Mouse (Mus musculus): Measurements from ENCODE around the gene Rps19bp1.
A peak's percentile ranks its signal among the peaks of the same experiment; 100 is the strongest.

Rps19bp1 gene

GRCm38 (mm10) chr15:80256656-80257601 is 7.2 kb downstream of the Rps19bp1 start:
- no peak for DNase-seq (ENCODE audit: low spot score in 2 of 2)

GRCm38 (mm10) chr15:80256242-80256641 is 7.9 kb downstream of the Rps19bp1 start:
- no peak for DNase-seq (ENCODE audit: low spot score in 2 of 2)

GRCm38 (mm10) chr15:80255646-80256121 is 8.4 kb downstream of the Rps19bp1 start:
- DNase-seq (ENCODE audit: low spot score in 2 of 2): peak; percentile 43 to 48

GRCm38 (mm10) chr15:80254847-80255645 is 9.1 kb downstream of the Rps19bp1 start, which contains the start of gene Atf4:
Atf4 (plus strand) TSS chr15:80255184.
- DNase-seq (ENCODE audit: low spot score in 2 of 2): peak; percentile 98 to 99

GRCm38 (mm10) chr15:80254207-80254606 is 9.9 kb downstream of the Rps19bp1 start:
- no peak for DNase-seq (ENCODE audit: low spot score in 2 of 2)

GRCm38 (mm10) chr15:80253530-80253929 is 10.6 kb downstream of the Rps19bp1 start:
- DNase-seq (ENCODE audit: low spot score in 2 of 2): no peak

GRCm38 (mm10) chr15:80250586-80250985 is 13.5 kb downstream of the Rps19bp1 start:
- no peak for DNase-seq (ENCODE audit: low spot score in 2 of 2)

- no peak for DNase-seq (ENCODE audit: low spot score in 2 of 2)
Observed at GRCm38 (mm10) chr15:80249672-80250071, 14.4 kb downstream of the Rps19bp1 start.

- DNase-seq (ENCODE audit: low spot score in 2 of 2): no peak
Observed at GRCm38 (mm10) chr15:80248596-80248995, 15.5 kb downstream of the Rps19bp1 start.

- DNase-seq (ENCODE audit: low spot score in 2 of 2): no peak
Observed at GRCm38 (mm10) chr15:80248135-80248534, 16.0 kb downstream of the Rps19bp1 start.

GRCm38 (mm10) chr15:80235535-80235934 is 28.6 kb downstream of the Rps19bp1 start, which contains the start of gene AC140267.1:
AC140267.1 (plus strand) TSS chr15:80235835.
- no peak for DNase-seq (ENCODE audit: low spot score in 2 of 2)

- peak; percentile 93 to 95 for DNase-seq (ENCODE audit: low spot score in 2 of 2)
Observed at GRCm38 (mm10) chr15:80233733-80234509, 30.2 kb downstream of the Rps19bp1 start, which contains the start of gene Mief1. Mief1 (plus strand) TSS chr15:80234018.

- DNase-seq (ENCODE audit: low spot score in 2 of 2): no peak
Observed at GRCm38 (mm10) chr15:80233053-80233452, 31.1 kb downstream of the Rps19bp1 start.

- DNase-seq (ENCODE audit: low spot score in 2 of 2): no peak
Observed at GRCm38 (mm10) chr15:80232331-80232730, 31.8 kb downstream of the Rps19bp1 start.

- DNase-seq (ENCODE audit: low spot score in 2 of 2): no peak
Observed at GRCm38 (mm10) chr15:80228071-80228800, 35.9 kb downstream of the Rps19bp1 start.

GRCm38 (mm10) chr15:80225796-80226195 is 38.3 kb downstream of the Rps19bp1 start:
- no peak for DNase-seq (ENCODE audit: low spot score in 2 of 2)

- peak in 1 of 2 experiments; percentile 43 for DNase-seq (ENCODE audit: low spot score in 2 of 2)
Observed at GRCm38 (mm10) chr15:80225208-80225607, 38.9 kb downstream of the Rps19bp1 start.

GRCm38 (mm10) chr15:80223751-80224150 is 40.4 kb downstream of the Rps19bp1 start:
- DNase-seq (ENCODE audit: low spot score in 2 of 2): no peak

- no peak for DNase-seq (ENCODE audit: low spot score in 2 of 2)
Observed at GRCm38 (mm10) chr15:80221031-80221430, 43.1 kb downstream of the Rps19bp1 start.
